Mouse (Mus musculus): ENCODE measurements at regions not wholly inside any gene's neighbourhood (a gene's known extent, or its start where the extent isn't known, plus 50 kb on each side); places are given as distances from the start of the nearest gene placed in this dataset.

DNA sequence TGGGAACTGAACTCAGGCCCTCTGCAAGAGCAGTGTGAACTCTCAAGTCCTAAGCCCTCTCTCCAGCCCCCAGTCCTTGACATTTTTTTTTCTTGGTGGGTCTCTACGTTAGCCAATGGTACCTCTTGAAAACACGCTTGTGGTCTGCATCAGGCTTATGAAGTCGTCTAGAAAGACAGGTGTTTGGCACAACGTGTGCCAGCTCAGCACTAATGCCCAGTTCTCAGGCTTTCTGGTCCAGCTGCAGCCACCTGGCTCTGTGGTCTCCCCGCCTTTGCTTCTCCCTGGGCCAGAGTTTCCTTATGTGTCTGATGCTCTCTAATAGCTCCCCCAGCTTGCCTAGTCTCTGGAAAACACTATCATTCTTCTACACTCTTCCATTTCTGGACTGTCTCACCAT is 117.2 kb upstream of the Hes1 start:
- TF ChIP-seq POLR2A (IDR thresholded peaks at IDR 0.05; ENCODE audit: borderline replicate concordance, insufficient read depth, low read length) (no peak), CTCF (IDR thresholded peaks at IDR 0.05; ENCODE audit: borderline replicate concordance, insufficient read depth, low read depth, low read length) (no peak)

Measured in cerebellum, adult 2 months (tissue).